Mouse (Mus musculus) ovary, postnatal 36 days (tissue): Measurements from ENCODE around the gene Svbp.

Source experiments
- DNase-seq: peaks from one replicate; pipeline ENCODE4 v3.0.0; 2022; ENCODE audit warnings: low spot score, mixed read lengths

Gene Svbp

DNA sequence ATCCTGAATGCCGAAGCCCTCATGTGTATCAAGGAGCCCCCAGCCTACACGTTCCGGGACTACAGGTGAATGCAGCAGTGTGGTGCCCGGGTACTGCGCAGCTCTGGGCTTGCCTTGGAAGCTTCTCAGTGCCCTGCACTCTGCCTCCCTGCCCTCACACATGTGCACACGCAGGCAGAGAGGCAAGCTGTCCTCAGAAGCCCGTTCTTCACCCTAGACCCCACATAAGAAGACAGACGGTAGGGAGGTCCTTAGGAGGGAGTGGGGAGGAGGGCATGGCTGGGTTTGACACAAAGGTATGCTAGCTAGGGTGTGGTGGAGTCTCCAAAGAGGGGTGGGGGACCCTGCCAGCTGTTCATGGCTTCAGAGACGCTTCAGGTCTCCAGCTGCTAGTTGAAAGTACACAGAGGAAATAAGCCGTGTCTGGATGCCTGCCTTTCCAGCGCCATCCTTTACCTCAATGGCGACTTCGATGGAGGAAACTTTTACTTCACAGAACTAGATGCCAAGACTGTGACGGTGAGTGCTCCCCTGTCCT is 51.7 kb downstream of the Svbp start:
- DNase-seq: no peak

DNA sequence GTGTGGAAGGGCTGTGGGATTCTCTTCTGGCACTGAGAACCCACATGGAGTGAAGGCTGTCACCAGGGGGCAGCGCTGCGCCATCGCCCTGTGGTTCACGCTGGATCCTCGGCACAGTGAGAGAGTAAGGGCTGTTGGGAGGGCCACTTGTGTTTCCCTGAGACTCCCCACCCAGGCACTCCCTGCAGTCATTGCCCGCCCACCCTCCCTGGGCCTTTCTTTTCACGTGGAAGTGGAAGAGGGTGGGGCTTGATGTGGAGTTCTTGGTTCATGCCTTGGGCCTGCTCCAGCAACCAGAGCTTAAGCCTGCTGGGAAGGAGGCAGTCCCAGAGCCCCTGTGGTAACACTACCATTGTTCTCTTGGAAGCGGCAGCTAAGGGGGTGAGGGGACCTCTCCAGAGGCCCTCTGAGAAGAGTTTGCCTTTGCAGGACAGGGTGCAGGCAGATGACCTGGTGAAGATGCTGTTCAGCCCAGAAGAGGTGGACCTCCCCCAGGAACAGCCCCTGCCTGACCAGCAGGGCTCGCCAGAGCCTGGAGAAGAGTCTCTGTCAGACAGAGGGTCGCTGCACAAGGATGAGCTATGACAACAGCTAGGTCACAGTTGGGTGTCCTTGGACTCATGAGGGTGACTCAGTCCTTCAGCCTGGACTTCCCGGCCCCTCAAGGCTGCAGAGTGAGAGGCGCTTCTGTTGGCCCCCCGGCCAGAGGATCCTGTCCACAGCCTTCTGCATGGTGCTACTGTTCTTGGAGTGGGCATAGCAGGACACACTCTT is 52.5 kb downstream of the Svbp start:
- peak; percentile 74 for DNase-seq

DNA sequence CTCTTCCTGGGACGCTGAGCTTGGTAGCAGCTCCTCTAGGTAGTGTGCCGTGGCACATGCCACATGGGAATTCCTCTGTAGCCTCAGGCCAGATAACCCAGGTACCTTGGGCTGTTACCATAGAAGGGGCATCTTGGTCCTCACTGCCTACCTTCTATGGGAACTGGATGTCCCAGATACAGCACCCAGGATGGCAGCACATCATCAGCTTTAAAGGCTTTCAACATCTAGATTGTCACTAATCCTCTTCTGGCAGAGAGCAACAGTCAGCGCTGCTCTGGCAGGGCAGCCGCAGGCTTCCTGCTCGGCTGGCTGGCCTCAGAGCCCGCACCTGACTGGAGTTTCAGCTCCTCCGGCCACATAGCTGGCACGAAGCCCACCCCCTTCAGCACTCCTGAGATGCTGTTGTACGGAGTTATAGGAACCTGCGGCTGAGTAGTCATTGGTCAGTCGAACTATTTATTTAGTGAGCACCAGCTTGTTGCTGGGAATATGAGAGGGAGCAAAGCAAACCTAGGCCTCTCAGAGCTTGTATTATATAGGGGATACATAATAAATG is 53.4 kb downstream of the Svbp start:
- DNase-seq: no peak
